Mouse (Mus musculus) urinary bladder, postnatal 4 days (tissue): Measurements from ENCODE around the gene Tgfbr1.
"Not testable (repeated sequence)": the region's sequence is repeated elsewhere in the genome, so short reads cannot be mapped to it uniquely, and the experiment has no call there.

Experiments
- DNase-seq, 2 experiments: peaks; one replicate each; pipeline ENCODE4 v3.0.0; 2021 to 2022; ENCODE audit warnings: low spot score in 2 of 2

Gene Tgfbr1

GRCm38 (mm10) chr4:47347022-47347421, 6.0 kb upstream of the Tgfbr1 start:
- DNase-seq: no peak

GRCm38 (mm10) chr4:47349759-47350158, 3.3 kb upstream of the Tgfbr1 start:
- no peak for DNase-seq

DNA sequence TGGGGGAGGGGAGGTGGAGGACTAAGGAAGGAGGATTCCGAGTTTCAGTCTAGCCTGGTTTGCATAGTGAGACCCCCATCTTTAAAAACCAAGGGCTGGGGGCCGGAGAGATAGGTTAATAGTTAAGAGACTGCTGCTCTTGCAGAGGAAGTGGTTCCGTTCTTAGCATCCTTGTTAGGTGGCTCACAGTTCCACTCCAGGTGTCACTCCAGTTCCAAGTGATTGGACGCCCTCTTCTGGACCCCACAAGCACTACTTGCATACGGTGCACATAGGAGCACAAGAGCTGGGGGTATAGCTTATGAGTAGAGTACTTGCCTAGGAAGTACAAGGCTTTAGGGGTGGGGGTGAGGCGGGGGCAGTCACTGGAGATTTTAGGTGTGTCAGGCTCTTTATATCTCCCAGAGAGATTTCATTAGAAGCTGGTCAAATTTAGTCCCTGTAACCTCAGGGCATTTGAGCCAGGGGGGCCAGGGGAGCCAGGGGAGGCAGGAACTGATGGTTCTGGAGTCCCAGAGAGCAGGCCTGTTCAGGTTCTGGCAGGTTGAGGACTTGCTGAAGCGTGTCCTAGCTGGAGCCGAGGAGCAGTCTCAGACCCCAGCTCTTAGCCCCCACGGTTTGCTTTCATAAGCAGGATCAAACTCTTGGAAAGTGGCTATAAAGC, 1.5 kb upstream of the Tgfbr1 start:
- no peak for DNase-seq

DNA sequence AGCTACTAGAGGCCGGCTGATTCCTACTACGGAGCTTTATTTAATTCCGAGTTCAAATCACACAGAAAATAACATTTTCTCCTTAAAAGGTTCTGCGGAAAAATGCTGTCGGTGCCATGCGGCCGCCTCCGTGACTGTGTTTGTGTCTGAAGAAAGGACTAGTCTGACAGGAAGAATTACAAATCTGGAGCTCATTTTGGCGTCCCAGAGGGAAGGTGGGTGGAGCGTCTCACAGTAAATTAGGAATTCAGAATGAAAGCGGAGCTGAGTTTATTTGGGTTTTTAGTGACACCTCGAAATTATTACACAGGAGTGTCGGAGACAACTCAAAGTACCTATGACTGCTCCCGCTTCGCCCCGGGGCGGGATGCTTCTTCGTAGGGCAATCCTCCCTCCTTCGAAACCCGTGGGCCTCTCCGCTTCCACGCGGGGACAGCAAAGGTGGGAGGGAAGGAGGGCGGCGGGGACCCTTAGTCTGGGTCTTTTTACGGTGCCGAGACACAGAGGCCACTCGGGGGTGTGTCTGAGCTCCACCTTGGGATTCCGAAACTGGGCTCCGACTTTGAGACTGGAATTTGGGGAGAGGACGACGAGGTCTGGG, 861 bp upstream of the Tgfbr1 start:
- peak in 1 of 2 experiments; percentile 39 for DNase-seq

DNA sequence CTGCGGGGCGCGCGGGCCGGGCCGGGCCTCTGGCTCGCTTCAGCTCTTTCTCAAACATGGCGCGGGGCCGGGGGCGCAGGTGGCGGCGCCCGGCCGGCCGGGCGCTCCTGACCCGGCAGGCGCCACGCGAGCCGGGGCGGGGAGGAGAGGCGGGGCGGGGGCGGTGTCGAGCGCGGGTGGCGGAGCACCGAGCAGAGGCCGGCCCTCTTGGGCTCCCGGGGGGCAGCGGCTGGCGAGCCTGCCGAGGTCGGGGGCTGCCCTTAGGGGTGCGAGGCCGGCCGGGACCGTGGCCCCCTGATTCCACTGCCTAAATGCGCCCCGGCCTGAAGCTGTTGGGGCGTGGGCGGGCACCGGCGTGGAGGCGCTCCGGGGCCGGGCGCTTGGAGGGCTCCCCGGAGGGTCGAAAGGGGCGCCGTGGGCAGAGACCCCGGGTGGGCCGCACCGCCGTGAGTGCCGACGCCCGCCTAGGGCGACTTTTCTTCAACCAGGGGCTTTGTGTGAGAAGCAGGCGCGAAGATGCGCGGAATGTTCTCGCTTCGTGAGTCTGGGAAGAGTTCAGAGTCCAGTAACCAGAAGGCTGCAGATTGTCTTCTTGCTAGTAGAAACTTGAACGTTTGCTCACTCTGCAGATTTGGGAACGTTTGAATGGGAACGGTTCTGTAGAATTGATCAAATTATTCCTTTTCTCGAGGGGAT, 542 bp downstream of the Tgfbr1 start:
- DNase-seq: peak; percentile 64 to 73

DNA sequence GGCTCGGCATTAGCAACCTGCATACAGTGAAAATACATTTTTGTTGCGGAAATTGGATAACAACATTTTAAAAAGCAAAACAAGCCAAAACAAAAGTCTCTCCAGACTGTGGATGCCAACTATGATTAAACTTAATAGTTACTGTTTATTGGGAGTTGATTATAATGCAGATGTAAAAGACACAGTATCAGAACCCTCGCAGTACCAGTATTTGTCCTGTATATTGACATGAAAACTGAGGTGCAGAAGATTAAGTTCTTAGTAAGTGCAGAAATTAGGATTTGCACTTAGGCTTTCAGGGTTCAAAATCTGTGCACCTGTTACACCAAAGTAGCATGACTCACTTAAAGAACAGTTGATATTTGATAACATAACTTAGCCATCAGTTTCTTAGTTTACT, 1.3 kb downstream of the Tgfbr1 start:
- DNase-seq: no peak

- no peak for DNase-seq
These were observed 9.6 kb downstream of the Tgfbr1 start for GRCm38 (mm10) chr4:47362662-47363061.

- DNase-seq: no peak
These were observed 10.1 kb downstream of the Tgfbr1 start for GRCm38 (mm10) chr4:47363134-47363533.

GRCm38 (mm10) chr4:47368717-47369116, 15.7 kb downstream of the Tgfbr1 start:
- DNase-seq: no peak

GRCm38 (mm10) chr4:47378716-47379115, 25.7 kb downstream of the Tgfbr1 start:
- no peak for DNase-seq

GRCm38 (mm10) chr4:47382426-47382825, 29.4 kb downstream of the Tgfbr1 start:
- no peak for DNase-seq

GRCm38 (mm10) chr4:47391926-47392325, 38.9 kb downstream of the Tgfbr1 start:
- DNase-seq: not testable (repeated sequence)

DNA sequence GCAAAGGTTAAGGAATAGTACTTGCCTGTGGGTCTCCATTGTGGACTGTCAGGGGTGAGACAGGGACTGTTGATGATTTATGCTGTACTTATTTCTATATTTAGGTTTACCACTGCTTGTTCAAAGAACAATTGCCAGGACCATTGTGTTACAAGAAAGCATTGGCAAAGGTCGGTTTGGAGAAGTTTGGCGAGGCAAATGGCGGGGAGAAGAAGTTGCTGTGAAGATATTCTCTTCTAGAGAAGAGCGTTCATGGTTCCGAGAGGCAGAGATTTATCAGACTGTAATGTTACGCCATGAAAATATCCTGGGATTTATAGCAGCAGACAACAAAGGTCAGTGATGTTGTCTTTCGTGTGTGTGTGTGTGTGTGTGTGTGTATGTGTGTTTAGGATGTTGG, 43.2 kb downstream of the Tgfbr1 start:
- no peak for DNase-seq

GRCm38 (mm10) chr4:47397951-47398687, 45.1 kb downstream of the Tgfbr1 start:
- DNase-seq: no peak

- DNase-seq: no peak
These were observed 46.8 kb downstream of the Tgfbr1 start for GRCm38 (mm10) chr4:47399824-47400223.

DNA sequence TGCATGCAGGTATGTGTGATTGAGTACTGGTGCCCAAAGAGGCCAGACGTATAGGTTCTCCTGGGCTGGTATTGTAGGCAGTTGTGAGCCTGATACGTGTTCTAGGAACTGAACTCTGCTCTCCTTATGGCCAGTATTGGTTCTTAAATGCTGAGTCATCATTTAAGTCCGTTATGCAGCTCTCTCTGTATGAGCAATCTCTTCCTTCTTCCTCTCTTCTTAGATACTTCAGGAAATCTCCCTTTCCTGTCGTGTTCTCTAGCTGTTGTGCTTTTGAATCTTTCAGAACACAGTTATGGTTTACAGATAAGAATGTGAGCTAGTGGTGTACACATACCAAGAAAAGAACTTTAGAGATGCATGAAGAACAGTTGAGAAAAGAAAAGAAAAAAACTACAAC, 47.3 kb downstream of the Tgfbr1 start:
- no peak for DNase-seq

DNA sequence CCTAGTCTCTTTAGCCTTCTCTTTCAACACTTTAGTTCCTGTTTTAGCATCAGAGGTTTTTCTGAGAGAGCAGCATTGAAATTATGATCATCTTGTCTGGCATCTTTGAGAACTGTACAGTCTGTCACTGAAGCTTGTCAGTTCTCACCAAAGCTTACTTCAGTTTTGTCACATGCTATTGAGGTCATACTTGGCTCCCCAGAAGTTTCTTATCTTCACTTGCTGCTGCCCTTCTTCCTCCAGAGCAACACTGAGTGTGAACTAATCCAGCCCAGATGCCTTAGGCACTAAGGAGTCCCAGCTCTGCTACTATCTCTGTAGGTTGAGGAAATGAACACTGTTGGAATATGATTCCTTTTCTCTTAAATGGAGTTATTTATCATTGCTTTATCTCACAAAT, 49.2 kb downstream of the Tgfbr1 start:
- DNase-seq: no peak

GRCm38 (mm10) chr4:47404536-47404935, 51.5 kb downstream of the Tgfbr1 start:
- no peak for DNase-seq

DNA sequence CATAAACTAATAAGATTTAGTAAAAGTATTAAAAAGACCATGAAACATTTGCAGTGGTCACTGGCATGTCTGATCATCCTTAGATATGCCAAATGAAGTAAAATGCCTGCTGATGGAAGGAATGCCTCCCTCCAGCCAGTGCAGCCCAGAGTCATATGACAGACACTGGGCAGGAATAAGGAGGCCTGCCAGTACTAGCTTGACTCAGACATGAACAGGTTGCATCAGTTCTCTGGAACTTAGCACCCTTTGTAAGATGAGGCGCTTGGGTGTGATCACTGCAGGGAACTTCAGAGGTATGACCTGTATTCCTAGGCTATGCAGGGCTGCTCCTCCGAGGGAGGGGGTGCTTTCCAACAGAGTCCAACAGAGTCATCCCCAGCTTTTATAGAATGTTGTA, 54.1 kb downstream of the Tgfbr1 start:
- no peak for DNase-seq

- DNase-seq: no peak
These were observed 64.8 kb downstream of the Tgfbr1 start for GRCm38 (mm10) chr4:47417871-47418270.

DNA sequence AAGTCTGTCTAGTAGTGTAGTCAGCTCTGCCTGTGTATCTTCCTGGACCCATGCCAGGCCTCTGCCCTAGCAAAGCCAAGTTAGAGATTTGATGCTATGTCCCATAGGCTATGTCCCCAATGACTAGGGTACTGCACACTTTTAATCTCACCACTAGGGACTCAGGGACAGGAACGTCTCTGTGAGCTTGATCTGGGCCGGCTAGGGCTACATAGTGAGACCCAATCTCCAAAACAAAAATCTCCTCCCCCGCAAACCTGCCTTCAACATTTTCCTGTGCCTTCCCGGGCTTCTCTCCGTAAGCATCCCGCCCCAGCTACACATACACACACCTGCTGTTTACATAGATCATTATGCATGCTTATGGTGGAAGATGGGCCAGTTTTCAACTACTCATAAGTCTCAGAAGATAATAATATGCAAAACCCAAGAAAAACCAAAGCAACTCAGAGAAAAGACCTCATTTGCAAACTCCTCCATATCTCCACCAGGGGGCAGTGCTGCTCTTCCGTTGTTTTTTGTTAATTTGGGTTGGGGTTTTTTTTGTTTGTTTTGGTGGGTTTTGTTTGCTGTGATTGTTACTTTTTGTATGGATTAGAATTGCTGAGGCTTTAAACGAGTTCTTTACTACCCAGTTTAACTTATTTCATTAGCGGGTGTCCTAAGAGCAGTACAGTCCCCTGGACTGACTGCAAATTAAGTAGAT, 66.4 kb downstream of the Tgfbr1 start:
- DNase-seq: no peak

DNA sequence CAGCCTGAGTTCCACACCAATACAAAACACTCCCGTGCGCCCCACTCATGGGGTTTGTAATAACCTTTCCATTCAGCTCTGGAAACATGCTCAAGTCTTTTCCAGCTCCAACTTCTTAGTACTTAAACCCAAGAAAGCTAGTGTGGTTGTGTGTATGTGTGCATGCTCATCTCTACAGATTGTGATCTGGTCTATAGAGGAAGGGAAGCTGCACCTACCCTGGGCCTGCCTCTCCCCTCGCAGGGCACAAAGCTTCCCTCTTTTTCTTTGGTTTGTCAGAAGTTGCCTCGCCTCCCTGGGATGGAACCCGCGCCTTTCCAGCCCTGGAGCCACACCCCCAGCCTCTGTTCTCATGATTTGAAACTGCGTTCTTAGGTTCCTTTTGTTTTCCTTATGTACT, 67.2 kb downstream of the Tgfbr1 start:
- no peak for DNase-seq
